Mouse (Mus musculus) megakaryocyte progenitor cell, adult 5-6 weeks (primary cell): ENCODE measurements around the gene Spata5. TPM values are rescaled to one million over a fixed set of nuclear protein-coding genes. Genes with fewer than 3 reads are reported as not detected.
"Not testable (repeated sequence)": the region's sequence is repeated elsewhere in the genome, so short reads cannot be mapped to it uniquely, and the experiment has no call there.

Source experiments
- ATAC-seq: replicated peaks from 2 replicates; pipeline ENCODE4 v1.8.0; 2016; ENCODE audit warnings: mild to moderate bottlenecking, moderate TSS enrichment, inconsistent platforms; ENCODE audit not compliant: poor library complexity
- total RNA-seq, 2 experiments: library from RNA; stranded (forward) in 1 of 2; stranded (reverse) in 1 of 2; fragments of 157-497, 149-512 nt in 1 of 2; fragments of 200-1000 nt in 1 of 2; gene quantifications; 2 replicates each; pipeline versions ENCODE4 v1.2.3 to v1.2.4; 2015 to 2017

The Spata5 gene
- total RNA-seq, 2 experiments from 2014 or later = 78.2 to 148 TPM

GRCm38 (mm10) chr3:37502552-37502951, 82.9 kb downstream of the Spata5 start:
- ATAC-seq = peak; percentile 66

- no peak for ATAC-seq
Observed at GRCm38 (mm10) chr3:37503846-37504245, 84.2 kb downstream of the Spata5 start.

GRCm38 (mm10) chr3:37510055-37511032, 90.6 kb downstream of the Spata5 start:
- peak; percentile 95 for ATAC-seq

DNA sequence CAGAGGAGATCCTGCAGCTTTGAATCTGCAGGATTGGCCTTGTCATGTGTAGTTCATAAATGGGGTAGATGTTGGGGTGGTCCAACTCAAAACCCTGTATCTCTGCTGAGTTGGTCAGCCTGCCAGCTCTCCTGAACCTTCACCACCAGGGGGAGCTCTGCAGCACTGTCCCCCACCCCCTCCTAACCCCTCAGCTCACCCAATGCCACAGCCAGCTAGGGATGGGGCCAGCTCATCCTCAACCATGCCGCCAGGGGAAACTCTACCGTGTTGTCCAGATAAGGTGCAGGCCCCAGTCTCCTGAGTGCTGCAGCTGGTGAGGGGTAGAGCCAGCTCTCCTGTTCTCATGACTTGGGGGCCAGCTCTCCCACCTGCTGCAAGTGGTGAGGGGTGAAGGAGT, 95.8 kb downstream of the Spata5 start:
- peak; percentile 99 for ATAC-seq

DNA sequence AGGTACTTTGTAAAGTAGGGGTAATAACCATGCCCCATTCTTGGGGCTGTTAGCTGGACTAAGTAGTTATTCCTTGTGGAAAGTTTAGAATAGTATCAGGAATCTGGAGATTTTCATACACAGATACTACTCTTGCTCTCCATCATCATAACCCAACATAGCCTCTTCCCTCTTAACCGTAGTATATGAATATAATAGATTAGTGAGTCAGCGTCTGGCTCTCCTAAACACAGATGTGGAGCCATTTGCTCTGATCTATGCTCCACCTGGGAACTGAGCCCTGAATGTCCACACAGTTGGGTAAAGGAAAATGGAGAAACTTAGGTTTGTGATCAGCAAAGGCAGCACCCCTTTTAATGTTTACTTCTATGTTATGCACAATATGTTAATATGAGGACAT, 96.7 kb downstream of the Spata5 start:
- ATAC-seq = no peak

GRCm38 (mm10) chr3:37518611-37519010, 98.9 kb downstream of the Spata5 start:
- no peak for ATAC-seq

DNA sequence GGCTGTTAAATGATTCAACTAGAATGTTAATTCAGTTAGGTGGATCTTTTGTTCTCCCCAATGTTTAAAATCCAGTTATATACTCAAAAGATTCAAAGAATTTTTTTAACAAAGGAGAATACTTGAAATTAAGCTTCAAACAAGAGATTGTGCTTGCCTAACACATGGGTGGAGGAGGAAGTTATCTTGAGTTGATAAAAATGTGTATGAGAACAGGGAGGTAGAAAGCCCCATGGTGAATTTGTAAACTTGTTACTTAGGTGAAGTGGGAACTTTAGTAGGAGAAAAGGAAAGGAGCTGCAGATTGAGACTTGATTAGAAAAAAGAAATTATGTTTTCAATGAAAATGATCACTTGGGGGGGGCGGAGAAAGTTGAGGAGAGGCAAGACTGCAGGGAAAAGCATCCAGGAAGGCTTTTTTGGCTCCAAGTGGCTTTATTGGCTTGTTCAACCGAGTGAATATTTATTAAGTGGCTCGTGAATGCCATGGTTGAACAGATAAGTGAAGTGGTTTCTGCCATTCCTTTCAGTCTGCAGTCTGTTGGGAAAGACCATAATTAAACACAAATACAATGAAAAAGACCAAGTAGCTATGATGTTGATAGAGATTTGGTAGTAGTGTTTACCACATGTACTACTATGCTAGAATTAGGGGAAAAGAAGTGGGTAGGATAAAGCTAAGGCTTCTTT, 100.8 kb downstream of the Spata5 start:
- ATAC-seq = no peak

DNA sequence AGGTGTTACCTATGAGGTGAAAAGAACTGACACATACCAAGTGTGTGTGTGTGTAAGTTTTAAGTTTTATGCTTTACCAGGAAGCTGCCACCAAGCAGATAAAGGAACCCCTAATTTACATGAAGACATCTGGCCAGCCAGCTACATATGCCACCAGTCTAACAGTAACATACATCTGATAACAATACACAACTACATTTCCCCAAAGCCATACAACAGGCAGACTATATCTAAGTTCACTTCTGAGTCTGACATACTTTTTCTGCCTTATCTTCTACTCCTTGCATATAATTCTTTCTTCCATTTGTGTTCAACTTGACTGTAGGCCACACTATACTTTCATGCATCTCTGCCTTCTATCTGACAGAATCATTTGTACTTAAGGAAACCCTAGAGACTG, 112.4 kb downstream of the Spata5 start:
- peak; percentile 98 for ATAC-seq

DNA sequence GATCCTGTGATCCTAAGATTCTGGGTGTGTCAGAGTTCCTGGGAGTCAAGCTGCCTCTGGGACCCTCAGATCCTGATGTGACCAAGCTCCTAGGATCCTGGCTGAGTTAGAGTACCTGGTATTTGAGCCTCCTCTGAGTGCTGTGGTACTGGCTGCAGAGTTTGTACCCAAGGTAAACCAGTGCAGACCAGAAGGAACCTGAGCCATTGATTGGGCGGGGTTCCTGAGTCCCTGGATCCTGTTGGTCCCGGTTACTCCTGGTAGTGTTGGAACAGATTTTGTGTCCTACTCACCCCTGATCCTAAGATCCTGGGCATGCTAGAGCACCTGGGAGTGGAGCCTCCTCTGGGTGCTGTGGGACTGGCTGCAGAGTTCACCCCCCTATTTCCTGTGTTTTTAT, 121.0 kb downstream of the Spata5 start:
- ATAC-seq = not testable (repeated sequence)

GRCm38 (mm10) chr3:37546351-37546750, 126.7 kb downstream of the Spata5 start:
- peak; percentile 46 for ATAC-seq

DNA sequence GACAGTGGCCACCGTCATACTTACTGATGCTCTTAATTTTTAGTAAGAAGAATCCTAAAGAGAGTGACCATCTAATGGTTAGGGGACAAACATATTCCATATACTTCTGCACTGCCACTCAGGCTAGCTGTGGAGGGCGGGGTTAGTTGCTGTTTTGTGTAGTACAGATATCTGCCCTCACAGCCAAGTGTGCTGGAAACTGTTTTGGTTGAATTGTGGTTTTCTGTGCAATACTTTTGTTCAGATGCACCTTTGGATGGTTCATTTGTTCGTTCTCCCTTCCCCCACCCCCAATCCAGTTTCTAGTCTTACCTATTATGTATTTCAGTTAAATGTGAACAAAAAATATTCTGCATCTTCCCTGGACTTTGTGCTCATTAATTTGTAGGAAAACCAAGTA, 130.5 kb downstream of the Spata5 start:
- ATAC-seq = peak; percentile 49

DNA sequence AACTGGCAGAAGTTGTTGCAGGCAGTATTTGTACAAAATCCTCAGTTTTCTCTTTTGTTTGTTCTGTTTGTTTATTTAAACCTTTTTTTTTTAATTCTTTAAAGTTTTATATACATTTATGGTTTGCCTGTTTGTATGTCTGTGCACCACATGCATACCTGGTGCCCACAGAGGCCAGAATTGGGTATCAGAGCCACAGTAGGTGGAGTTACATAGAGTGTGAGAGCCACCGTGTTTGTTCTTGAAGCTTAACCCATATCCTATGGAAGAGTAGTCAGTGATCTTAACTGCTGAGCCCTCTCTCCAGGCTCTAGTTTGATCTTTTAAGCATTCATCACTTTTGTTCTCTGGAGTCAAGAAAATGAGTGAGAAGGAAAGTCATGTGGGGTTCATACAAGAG, 130.9 kb downstream of the Spata5 start:
- ATAC-seq = no peak

- ATAC-seq = no peak
Observed at GRCm38 (mm10) chr3:37551486-37551885, 131.8 kb downstream of the Spata5 start.

GRCm38 (mm10) chr3:37552244-37552643, 132.5 kb downstream of the Spata5 start:
- ATAC-seq = no peak

DNA sequence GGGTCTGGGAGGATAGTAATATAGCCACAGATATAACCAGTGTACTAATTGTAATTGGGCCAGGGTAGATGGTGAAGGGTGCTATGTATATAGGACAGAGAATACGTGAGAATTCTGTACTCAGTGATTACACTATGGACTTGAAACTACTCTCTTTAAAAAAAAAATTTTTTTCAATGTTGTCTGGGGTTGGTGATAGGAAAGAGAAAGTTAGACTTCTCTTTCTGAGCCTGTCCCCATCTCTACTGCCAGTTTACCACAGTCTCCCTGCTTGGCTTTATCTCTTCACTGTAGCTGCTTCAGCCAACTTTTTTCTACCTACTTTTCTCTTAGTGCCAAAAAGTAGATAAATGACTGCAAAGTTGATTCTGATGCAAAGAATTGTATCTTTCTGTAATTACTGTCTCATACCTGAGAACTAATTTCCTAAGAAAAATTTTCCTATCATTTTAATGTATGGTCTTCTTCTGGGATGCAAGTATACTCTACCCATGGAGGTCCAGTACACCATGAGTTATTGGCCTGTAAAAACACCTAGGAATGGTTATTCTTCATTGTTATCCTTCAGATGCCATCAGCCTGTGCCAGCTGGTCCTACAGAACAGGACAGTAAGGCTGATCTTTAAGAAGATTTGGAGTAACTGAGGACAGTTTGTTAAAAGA, 133.8 kb downstream of the Spata5 start:
- ATAC-seq = peak; percentile 76

DNA sequence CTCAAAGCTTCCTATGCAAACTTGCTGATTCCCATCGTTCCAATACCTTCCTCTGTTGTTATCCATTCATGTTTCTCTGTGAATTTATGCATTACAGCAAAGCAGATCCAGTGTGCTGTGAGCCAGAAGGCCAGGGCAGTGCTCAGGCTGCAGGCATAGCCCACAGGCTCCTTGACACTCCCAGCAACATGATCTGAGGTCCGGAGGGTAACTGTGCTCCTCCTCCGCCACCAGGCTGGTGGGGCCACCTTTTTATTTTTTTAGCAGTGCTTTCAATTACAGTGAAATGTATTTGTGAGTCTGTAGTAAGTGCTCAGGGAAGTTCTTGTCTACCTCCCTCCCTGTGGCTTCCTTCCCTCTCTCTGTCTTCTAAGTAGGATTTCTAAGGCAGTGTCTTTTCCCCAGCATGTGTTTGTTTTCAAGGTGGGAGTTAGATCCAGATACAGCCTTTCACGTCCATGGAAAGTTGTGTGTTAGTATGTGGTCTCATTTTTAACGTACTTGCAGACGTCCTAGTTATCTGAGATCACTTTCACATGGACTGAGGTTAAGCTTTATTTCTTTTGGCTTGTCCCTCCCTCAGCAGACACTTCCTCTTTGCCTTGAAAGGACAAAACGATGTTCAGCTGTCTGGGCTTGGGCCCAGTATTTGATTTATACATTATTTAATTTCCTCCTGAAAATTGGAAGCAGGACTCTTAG, 136.9 kb downstream of the Spata5 start:
- ATAC-seq = no peak

- ATAC-seq = peak; percentile 15; the same call in 1 of the 2 replicates
Observed at GRCm38 (mm10) chr3:37557741-37558479, 138.2 kb downstream of the Spata5 start.

DNA sequence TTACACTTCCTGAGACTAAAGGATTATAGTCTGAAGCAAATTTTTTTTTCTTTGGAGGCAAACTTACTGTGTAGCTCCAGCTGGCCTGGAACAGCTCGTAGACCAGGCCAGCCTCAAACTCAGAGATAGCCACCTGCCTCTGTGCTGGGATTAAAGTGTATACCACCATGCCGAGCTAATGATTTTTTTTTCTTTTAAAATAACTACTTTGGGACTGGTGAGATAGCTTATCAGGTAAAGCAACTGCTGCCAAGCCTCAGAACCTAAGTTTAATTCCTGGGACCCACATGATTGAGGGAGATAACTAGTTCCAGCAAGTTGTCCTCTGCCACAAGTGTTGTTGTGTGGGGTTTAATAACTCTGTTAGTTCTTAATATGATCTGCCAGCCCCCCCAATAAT, 139.6 kb downstream of the Spata5 start:
- ATAC-seq = peak; percentile 79

- no peak for ATAC-seq
Observed at GRCm38 (mm10) chr3:37561466-37561865, 141.8 kb downstream of the Spata5 start.

- no peak for ATAC-seq
Observed at GRCm38 (mm10) chr3:37566097-37566496, 146.4 kb downstream of the Spata5 start.
